Mouse (Mus musculus) forebrain, postnatal 0 days (tissue): ENCODE measurements around the gene Tubb3. TPM values are rescaled to one million over a fixed set of nuclear protein-coding genes. Genes with fewer than 3 reads are reported as not detected.
"Not testable (repeated sequence)": the region's sequence is repeated elsewhere in the genome, so short reads cannot be mapped to it uniquely, and the experiment has no call there.

ENCODE experiments used
- ATAC-seq: fragments of 200-750 bp; cut with Nextera tagmentation; 2 replicates; pipeline ENCODE4 v1.8.0; 2017; ENCODE audit warnings: mild to moderate bottlenecking, moderate library complexity
- DNase-seq: peaks from one replicate; pipeline ENCODE4 v3.0.0-alpha.2; 2015
- H3K27ac ChIP-seq: fragments of 300-500 bp; sonication (generic); 2 replicates; pipeline ENCODE4 v1.5.1; 2014; ENCODE audit warnings: low read depth, mild to moderate bottlenecking, antibody characterized with exemption, low read length, moderate library complexity, mixed read lengths
- H3K27me3 ChIP-seq: fragments of 300-500 bp; sonication (generic); 2 replicates; pipeline ENCODE4 v1.6.1; 2014; ENCODE audit warnings: mild to moderate bottlenecking, low read length, mixed read lengths; ENCODE audit not compliant: insufficient read depth
- H3K36me3 ChIP-seq: fragments of 300-500 bp; sonication (generic); 2 replicates; pipeline ENCODE4 v1.6.1; 2014; ENCODE audit warnings: mild to moderate bottlenecking, moderate library complexity; ENCODE audit not compliant: insufficient read depth
- H3K4me1 ChIP-seq: fragments of 300-500 bp; sonication (generic); 2 replicates; pipeline ENCODE4 v1.6.1; 2014; ENCODE audit warnings: antibody characterized with exemption; ENCODE audit not compliant: insufficient read depth
- H3K4me2 ChIP-seq: fragments of 300-500 bp; sonication (generic); 2 replicates; pipeline ENCODE4 v1.6.1; 2014; ENCODE audit warnings: low read depth, mild to moderate bottlenecking, moderate library complexity
- H3K4me3 ChIP-seq: fragments of 300-500 bp; sonication (generic); 2 replicates; pipeline ENCODE4 v1.5.1; 2014; ENCODE audit warnings: low read depth, low read length, mixed read lengths
- H3K9ac ChIP-seq: fragments of 300-500 bp; sonication (generic); 2 replicates; pipeline ENCODE4 v1.6.1; 2014; ENCODE audit warnings: mild to moderate bottlenecking
- H3K9me3 ChIP-seq: fragments of 300-500 bp; sonication (generic); 2 replicates; pipeline ENCODE4 v1.6.1; 2016; ENCODE audit warnings: low read length
- CTCF ChIP-seq: sonication (generic); IDR thresholded peaks from 2 replicates; pipeline ENCODE4 v1.5.1; 2016; ENCODE audit warnings: antibody characterized with exemption, control low read depth, low read depth
- WGBS: fragments of 180-500 bp; shearing (Covaris S2); extraction: QIAGEN DNeasy Blood & Tissue Kit; methylation state at CpG from one replicate; pipeline ENCODE4 v1.1.7; 2014; 5-methylcytosine and 5-hydroxymethylcytosine counted together
- polyA plus RNA-seq: library from polyadenylated mRNA; unstranded; fragments of >200 nt; fragmentation: Nextera tagmentation; extraction: Ambion mirVana; gene quantifications from 2 replicates; pipeline ENCODE4 v1.2.1, GENCODE M21; 2015
- total RNA-seq: library from RNA; depleted of rRNA; stranded (reverse); fragments of >200 nt; gene quantifications from 2 replicates; pipeline ENCODE4 v1.2.3, GENCODE M21; 2014

Gene Tubb3
- total and polyA plus RNA-seq, 2 experiments from 2014 or later: 2,116 to 3,807 TPM

DNA sequence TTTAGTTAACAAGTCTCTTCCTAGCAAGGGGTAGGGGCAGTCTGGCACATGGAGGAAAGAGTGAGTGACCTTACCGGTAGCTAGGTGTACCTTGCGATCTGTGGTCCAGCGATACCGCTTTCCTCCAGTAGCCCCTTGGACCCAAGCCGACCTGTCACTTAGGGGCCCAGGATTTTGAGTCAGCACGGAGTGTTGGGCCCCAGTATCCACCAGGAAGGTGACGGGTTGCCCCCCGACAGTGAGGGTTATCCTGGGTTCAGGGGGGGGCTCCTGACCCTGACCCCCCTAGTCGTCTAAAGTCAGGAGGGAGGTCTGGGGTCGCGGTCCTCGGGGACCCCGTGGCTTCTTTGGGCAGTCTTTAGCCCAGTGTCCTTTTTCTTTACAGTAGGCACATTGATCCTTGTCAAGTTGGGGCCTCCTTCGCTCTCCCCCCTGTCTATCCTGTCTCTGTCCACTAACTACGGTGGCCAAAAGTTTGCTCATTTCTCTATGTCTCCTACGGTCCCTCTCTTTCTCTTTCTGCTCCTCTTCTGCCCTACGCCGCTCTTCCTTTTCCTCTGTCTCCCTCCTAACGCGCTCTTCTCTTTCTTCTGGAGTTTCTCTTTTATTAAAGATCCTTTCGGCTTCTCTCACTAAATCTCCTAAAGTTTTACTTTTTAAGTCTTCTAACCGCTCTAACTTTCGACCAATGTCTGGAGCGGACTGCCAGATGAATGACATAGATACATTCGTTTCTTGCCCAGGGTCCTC is 20.6 kb downstream of the Tubb3 start:
- no peaks in the 10 kb centered on the region for H3K36me3 ChIP-seq

DNA sequence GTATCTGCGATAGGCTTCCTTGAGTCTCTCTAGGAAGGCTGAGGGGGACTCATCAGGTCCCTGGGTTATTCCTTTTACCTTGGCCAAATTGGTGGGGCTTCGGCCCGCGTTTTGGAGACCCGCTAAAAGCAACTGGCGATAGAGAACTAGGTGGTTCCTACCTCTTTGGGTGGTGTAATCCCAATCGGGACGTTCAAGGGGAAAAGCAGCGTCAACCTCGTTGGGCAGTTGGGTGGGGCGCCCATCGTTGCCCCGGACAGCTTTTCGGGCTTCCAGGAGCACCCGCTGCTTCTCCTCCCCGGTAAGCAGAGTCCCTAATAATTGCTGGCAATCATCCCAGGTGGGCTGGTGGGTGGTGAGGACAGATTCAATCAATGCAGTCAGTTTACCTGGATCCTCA is 21.2 kb downstream of the Tubb3 start:
- Histone ChIP-seq H3K27ac (no peak overlapping the region), H3K4me3 (no peak overlapping the region), H3K27me3 (no peaks in the 10 kb centered on the region), H3K4me2 (no peak overlapping the region), H3K36me3 (no peaks in the 10 kb centered on the region), H3K9ac (no peak overlapping the region), H3K4me1 (no peaks in the 10 kb centered on the region), H3K9me3 (peaks cover 20% of the 10 kb centered on the region; the same call in 1 of the 2 replicates)
- TF ChIP-seq CTCF: no peak
- ATAC-seq (no peak), DNase-seq (no peak)
- WGBS: 95% methylated on average over 16 of the region's 16 CpGs

More for the DNA sequence above, 20.6 kb downstream of the Tubb3 start:
- Histone ChIP-seq H3K4me2 (no peak overlapping the region), H3K4me3 (no peak overlapping the region), H3K9me3 (peaks cover 25% of the 10 kb centered on the region), H3K27me3 (no peaks in the 10 kb centered on the region), H3K27ac (no peak overlapping the region), H3K9ac (no peak overlapping the region), H3K4me1 (no peaks in the 10 kb centered on the region)
- ATAC-seq: no peak
- DNase-seq: no peak
- TF ChIP-seq CTCF: no peak
- WGBS: 96% methylated on average over 25 of the region's 25 CpGs

DNA sequence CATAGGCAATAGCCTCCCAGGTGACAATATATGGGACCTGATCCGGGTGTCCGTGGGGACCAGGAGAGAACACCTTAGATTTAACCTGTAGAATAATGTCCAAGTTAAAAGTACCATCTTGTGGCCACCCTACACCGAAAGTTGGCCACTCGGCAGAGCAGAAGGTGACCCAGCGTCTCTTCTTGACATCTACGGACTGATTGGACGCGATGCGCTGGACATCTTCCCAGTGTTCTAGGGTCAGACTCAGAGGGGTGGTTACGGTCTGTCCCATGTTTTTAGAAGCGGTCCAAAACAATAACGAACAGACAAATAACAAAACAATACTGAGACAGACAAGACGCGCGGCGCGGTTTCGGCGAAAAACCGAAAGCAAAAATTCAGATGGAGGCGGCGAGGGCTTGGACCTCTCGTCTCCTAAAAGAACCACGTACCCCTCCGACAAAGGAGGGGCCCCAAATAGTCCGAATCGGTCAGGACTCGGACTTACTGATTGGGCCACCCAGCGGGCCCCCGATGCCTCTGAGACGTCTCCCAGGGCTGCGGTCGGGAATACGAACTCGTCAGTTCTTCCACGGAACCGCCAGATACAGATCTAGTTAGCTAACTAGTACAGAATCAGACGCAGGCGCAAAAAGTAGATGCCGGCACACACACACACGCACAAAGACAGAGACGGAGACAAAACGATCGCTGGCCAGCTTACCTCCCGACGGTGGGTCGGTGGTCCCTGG is 22.2 kb downstream of the Tubb3 start:
- 98% methylated on average over 45 of the region's 47 CpGs for WGBS
- H3K9ac ChIP-seq: not testable (repeated sequence)

DNA sequence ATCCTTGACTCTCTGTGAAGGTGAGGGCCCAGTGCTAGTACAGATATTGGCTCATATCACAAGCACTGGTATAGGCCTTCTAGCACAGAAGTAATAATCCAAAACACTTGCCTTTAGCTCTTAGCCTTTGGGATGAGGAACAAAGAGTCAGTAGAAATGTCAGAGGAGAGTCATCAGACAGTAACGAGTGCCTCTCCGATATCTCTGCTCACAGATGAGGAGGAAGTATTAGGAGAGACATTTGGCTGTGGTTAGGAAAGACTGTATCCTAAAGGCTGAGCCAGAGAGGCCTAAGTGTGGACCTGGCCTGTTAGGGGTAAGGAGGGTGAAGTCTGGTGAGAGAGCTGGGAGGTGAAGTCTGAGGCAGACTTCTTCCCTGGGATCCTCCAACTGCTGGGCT is 30.6 kb downstream of the Tubb3 start:
- Histone ChIP-seq H3K27ac (no peak overlapping the region), H3K9ac (no peak overlapping the region), H3K36me3 (no peaks in the 10 kb centered on the region), H3K4me2 (no peak overlapping the region), H3K9me3 (no peaks in the 10 kb centered on the region), H3K27me3 (no peaks in the 10 kb centered on the region), H3K4me1 (0 out of 2 replicates have a peak, but pooled peaks cover 3% of the 10 kb centered on the region), H3K4me3 (no peak overlapping the region)
- DNase-seq (no peak), ATAC-seq (no peak)
- WGBS: 94% methylated on average over 2 of the region's 2 CpGs
- no peak for TF ChIP-seq CTCF

More for the DNA sequence above, 22.2 kb downstream of the Tubb3 start:
- H3K27ac ChIP-seq, H3K27me3 ChIP-seq, ATAC-seq, H3K4me3 ChIP-seq, H3K4me1 ChIP-seq, DNase-seq, H3K36me3 ChIP-seq, H3K4me2 ChIP-seq: not testable (repeated sequence)
- H3K9me3 ChIP-seq: peaks cover 12% of the 10 kb centered on the region; the same call in 1 of the 2 replicates

DNA sequence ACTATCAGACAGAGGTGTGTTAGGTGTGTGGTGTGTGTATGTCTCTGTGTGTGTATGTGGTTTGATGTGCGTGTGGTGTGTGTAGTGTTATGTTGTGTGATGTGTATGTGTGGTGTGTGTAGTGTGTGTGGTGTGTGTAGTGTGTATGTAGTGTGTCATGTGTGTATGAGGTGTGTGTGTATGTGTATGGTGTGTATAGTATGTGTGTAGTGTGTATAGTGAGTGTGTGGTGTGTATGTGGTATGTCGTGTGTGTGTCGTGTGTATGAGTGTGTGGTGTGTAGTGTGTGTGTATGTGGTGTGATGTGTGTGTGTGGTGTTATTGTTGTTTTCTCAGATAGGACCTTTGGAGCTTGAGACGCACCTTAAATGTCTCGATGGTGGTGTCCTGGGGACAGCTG is 31.1 kb downstream of the Tubb3 start:
- 86% methylated on average over 5 of the region's 5 CpGs for WGBS
- Histone ChIP-seq H3K9me3 (no peaks in the 10 kb centered on the region), H3K27me3 (no peaks in the 10 kb centered on the region), H3K4me1 (0 out of 2 replicates have a peak, but pooled peaks cover 3% of the 10 kb centered on the region), H3K4me3 (peak overlapping the region; percentile 70; the same call in 1 of the 2 replicates), H3K36me3 (no peaks in the 10 kb centered on the region), H3K9ac (no peak overlapping the region), H3K27ac (no peak overlapping the region), H3K4me2 (peak overlapping the region; percentile 68)
- TF ChIP-seq CTCF: no peak
- ATAC-seq (no peak), DNase-seq (no peak)

DNA sequence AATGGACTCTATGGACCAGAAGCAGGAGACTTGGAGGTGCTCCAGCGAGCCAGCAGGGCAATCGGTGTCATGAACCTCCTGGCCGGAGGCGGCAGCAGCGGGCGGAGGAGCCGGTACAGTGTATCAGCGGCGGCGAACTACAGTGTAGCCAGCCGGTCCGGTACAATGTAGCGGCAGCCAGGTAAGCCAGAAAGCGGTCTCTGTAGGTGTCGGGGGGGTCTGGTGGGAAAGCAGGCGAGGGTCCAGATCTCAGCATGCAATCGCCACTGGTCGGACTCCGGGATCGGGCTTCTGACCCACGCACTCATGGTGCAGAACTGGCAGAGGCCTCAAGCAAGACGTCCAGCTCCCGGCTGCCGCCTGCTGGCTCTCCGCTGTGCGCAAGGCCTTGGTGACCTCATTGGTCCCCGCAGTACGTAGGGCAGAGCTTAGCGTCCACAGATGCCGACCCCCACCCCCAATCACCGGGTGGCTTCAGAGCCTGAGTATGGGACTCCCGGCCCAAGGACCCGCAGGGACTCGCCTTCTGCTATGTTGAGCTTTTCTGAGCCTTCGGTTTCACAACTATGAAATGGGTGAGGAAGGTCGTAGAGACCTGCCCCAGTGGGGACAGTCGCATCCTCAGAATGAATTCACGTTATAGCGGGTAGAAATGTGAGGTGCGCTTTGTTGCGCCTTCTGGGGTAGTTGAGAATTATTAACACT is 31.8 kb downstream of the Tubb3 start:
- Histone ChIP-seq H3K27ac (peak overlapping the region; percentile 75), H3K4me3 (peak overlapping the region; percentile 70), H3K4me1 (0 out of 2 replicates have a peak, but pooled peaks cover 3% of the 10 kb centered on the region), H3K9me3 (no peaks in the 10 kb centered on the region), H3K9ac (peak overlapping the region; percentile 84), H3K4me2 (peak overlapping the region; percentile 68), H3K36me3 (0 out of 2 replicates have a peak, but pooled peaks cover 3% of the 10 kb centered on the region), H3K27me3 (no peaks in the 10 kb centered on the region)
- peak; percentile 97 for ATAC-seq
- DNase-seq: peak; percentile 92
- TF ChIP-seq CTCF: peak; percentile 71
- under 1% methylated on average over 41 of the region's 41 CpGs for WGBS
